Mouse (Mus musculus) thymus, postnatal 4 days (tissue): ENCODE data around the gene Tagap.

Experiments
- DNase-seq: peaks from one replicate; pipeline ENCODE4 v3.0.0; 2021

Gene Tagap

GRCm38 (mm10) chr17:7925413-7926160 lies at the start of gene Tagap:
Tagap (plus strand) TSS chr17:7926000.
- peak; percentile 37 for DNase-seq

- DNase-seq: no peak
Observed at GRCm38 (mm10) chr17:7876541-7876940, 49.3 kb upstream of the Tagap start.

DNA sequence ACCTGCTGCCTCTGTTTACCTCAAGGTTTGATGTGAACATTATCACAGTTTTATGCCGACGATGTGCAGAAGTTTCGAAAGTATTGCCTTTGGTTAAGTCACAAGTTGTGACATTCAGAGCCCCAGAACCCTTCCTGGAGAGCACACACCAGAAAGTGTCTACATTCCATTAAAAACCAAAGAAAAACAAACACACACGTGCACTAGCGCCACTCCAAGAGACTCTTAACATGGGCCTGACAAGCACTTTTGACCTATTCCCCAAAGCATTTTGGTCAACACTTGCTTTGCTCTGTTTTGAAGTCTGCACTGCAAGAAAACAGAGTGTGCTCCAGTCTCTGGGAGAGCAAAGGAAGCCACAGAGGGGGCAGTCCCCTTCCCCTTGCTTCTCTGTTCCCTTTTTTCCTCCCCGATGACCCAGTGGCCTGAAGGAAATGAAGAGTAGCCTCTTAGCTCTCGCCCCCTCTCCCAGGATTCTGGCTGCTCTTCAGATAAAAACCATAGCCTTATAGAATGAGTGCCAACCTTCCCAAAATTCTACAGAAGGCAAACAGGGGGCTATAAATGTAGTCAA lies 48.5 kb upstream of the Tagap start:
- no peak for DNase-seq

DNA sequence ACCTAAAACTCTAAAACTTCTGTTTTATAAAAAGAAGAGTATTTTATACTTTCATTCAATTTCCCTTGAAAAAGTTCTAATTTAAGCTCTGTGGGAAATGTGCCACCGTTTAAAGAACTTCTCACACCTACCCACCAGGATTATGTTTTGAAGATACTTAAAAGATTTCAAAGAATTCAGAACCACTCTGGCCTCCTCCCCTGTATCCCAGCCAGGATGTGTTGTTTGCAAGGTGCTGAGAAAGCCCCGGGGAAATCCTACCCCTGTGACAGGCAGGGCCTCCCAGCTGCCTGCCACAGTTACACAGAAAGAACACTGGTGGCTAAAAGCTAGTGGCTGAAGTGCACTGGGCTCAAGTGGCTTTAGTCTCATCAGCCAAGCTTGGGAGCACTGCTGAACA lies 47.9 kb upstream of the Tagap start:
- peak; percentile 30 for DNase-seq

- DNase-seq: no peak
Observed at GRCm38 (mm10) chr17:7879529-7879928, 46.3 kb upstream of the Tagap start.

DNA sequence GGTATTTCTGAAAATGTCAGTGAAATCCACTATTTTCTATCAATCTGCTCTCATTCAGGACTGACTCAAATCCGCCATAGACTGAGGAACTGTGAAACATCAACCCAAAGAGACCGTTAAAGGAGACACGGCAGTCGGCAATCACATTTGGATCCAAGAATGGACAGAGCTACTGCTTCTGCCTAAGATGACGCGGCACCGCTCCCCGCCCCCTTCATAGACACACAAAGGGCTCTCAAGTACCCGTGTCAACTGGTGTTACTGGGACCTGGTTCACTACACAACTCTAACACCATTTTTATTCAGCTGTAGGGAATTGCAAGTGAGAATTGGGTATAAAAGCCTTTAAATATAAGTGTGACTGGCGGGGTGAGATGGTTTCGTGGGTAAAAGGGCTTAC lies 42.7 kb upstream of the Tagap start:
- no peak for DNase-seq

- DNase-seq: no peak
Observed at GRCm38 (mm10) chr17:7884606-7885005, 41.2 kb upstream of the Tagap start.

GRCm38 (mm10) chr17:7887071-7887815 lies 38.6 kb upstream of the Tagap start:
- DNase-seq: no peak

DNA sequence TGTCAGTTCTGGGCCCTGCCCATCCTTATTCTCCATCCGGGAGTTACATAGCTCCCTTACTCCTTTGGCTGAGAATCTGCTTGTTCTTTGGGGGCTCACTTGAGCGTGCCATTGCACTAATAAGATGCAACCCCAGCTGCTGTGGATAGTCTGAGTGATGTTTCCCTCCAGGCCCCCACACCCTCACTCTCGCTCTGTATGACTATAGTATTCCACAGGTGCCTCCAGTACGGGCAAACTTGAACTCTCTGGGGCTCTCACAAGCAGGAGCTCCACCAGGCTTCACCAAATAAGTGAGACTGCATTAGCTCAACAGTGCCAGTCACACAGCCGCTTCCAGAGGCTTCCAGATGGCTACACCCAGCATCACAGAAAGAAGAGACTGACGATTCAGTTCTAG lies 37.5 kb upstream of the Tagap start:
- DNase-seq: no peak

DNA sequence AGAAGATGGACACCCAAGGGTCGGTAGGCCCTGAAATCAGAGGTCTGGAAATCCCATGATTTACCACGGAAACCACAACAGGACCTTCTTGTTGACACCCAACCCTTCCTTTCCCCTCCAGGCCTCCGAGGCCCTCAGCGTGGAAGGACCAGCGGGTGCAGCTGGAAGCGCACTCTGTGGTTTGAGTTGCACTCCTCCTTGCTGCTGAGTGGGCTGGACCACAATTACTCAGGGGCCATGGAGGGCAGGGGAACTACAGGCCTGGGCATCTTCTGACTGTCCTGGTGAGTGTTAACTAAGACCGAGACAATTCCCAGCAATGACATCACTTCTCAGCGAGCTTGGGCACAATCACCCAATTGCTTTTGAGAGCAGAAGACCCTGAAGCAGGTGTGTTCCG lies 36.8 kb upstream of the Tagap start:
- no peak for DNase-seq

DNA sequence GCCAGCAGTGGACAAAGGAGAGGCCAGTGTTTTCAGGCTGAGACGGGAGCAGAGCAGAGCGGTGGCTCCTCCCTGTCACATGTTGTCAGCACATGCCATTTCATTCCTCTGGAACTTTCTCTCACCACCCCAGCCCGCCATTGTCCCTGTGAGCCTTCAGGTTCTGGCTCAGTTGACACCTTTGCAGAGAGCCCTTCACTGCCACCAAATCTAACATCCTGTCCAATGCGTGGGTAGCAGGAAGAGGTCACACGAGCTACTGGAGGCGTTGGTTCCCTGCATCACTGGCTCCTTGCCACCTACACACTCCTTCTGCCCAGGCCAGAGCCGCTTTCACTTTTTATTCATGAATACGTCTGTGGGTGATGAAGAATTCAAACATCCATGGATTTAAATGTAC lies 33.1 kb upstream of the Tagap start:
- DNase-seq: no peak

DNA sequence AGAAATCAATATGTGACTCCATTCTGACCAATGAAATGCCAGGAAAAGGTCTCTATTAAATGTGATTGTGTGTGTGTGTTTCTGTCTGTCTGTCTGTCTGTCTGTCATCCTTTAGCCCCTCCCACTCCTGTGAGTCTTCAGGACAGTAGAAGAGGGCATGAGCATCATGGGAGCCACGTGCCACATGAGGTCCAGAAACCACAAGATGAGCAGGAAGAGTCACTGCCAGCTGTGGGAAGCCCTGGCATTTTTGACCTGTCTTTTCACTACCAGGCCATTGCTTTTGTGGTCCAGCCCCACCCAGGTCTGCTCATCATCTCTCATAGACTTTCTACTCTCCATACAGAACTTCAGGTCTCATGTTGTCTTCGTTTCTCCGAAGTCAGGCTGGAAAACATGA lies 31.7 kb upstream of the Tagap start:
- no peak for DNase-seq

DNA sequence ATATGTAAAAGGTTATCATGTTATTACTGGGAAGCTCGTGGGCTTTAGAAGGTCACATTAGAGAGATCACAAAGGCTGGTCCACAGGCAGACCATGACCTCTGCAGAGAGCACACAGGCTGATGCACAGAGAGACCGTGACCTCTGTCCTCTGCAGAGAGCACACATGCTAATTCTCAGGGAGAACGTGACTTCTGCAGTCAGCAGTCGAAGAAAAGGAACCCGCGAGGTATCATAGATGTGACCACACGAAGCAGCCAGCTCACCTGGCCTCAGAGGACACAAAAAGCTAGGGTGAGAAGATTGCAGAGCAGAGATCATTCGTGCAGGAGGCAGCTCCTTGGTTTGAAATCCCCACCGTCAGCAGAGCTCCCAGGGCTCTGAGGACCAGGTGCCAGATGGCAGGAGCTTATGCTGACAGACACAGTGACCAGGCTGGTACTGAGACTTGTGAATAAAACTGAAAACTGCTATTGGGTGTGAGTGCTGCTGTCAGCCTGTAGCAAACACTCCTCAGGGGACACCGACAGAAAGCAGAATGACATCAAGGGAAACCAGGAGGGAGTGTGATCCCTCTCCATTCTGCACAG lies 29.7 kb upstream of the Tagap start:
- no peak for DNase-seq

GRCm38 (mm10) chr17:7897120-7897519 lies 28.7 kb upstream of the Tagap start:
- no peak for DNase-seq

DNA sequence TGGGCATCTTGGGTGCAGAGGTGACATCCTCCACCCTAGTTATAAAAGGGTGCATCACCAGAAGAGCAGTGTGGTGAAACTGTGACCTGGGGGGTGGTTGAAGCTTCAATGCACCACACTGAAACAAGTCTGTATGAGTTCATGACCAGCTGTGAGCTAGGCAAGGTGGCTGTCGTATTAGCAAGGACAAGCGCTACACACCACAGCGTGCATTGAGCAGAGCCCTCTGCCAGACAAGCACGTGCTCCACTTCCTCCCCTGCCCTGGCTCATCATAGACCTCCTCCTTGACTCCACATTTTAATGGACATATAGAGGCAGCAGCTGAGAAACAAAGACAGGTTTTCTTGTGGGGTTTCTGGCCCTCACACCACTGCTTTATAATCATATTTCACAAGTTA lies 28.0 kb upstream of the Tagap start:
- DNase-seq: no peak

GRCm38 (mm10) chr17:7899233-7899632 lies 26.6 kb upstream of the Tagap start:
- no peak for DNase-seq

DNA sequence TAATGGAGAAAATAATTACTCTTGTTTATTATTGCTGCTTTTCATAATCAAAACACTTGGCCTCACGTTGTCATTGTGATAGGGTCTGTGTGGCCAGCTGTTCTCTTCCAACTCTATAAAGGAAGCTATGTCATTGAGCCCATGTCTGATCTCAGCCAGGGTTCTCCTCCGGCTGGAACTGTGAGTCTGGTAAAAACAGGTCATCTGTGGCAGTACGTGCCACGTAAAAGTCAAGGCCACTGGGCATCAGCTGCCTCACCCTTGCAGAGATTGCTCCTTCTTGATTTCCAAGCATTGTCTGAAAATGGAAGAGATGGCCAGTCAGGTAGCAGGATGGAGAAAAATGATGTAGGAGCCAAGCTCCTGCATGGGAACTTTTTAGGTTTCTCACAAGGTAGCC lies 25.8 kb upstream of the Tagap start:
- DNase-seq: no peak

- DNase-seq: no peak
Observed at GRCm38 (mm10) chr17:7901536-7901935, 24.3 kb upstream of the Tagap start.

DNA sequence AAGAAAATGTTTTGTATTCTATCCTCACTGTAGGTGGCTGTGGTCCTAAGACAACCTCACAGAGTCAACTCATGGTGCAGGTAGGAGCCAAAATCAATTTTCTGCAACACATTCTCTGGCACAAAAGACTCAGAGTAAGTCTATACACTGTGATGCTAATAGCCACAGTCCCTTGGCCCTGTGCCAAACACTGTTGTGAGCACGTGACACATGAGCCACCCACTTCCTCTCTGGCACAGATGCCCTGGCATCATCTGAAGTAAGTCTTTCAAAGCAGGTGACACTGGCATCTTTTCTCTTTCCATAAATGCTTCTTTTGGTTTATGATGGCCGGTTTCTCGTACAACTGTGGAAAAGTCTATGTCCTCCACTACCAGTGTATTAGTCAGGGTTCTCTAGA lies 23.4 kb upstream of the Tagap start:
- DNase-seq: peak; percentile 89

- no peak for DNase-seq
Observed at GRCm38 (mm10) chr17:7904992-7905391, 20.8 kb upstream of the Tagap start.

DNA sequence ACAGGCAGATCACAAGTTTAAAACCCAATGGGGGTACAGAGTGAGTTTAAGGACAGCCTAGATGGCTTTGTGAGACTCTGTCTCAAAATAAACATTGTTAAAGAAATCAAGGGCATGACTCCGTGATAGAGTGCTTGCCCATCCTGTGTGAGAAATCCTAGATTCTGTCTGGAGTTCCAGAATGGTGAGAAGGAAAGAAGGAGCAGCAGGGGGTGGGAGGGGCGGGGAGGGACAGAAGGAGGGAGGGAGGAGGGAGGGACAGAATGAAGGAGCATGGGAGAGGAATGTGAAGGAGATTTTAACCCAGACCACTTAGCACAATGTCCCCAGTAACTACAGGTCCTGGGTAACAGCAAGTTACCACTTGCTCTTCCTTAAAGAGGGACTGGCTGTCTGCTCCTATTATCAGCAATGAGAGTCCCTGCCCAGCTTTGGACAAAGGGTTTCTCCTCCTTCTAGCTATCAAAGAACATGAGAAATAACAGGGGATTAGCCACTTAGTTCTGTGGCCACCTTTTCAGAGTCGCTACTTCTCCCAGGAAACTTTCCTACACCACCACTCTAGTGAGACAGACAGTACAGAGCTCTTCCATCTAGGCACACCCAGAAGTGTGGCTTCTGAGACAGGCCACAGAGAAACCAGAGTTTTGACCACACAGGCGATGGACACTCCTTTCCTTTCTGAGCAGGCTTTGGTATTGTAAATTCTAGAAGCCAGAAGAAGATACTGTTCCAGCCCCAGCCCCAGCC lies 19.7 kb upstream of the Tagap start:
- no peak for DNase-seq

- DNase-seq: no peak
Observed at GRCm38 (mm10) chr17:7914596-7915227, 11.1 kb upstream of the Tagap start.

GRCm38 (mm10) chr17:7915791-7916190 lies 10.0 kb upstream of the Tagap start:
- no peak for DNase-seq
